Comparison of ENCODE assay signal across 26 mouse cellular contexts in the genomic region with DNA sequence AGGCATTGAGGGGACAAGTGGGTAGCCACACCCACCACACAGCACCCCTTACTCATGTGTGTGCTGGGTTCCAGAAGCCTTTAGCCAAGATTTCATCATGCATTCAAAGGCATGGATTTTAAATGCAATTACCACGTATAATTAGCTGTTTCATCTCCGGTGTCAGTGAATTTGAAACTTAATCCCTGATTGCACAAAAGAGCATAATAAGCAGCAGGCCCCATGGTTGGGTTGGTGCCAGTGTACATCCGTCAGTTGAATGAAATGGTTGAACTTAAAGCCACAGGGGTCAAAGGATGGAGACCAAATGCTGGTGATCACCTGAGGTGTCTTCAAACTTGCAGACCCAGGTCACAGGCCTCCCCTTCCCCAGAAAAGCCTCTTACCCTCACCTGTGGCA. TPM values are rescaled to one million over a fixed set of nuclear protein-coding genes. Genes with fewer than 3 reads are reported as not detected.
DNase-seq lines count a peak whose midpoint lies in the region; ATAC-seq and TF ChIP-seq lines count a peak whose summit lies in the region.
"Had no signal": no experiment of that assay in that cellular context is flagged by ENCODE, and none has a peak within 500 bp of the region (broad histone marks: within the 10 kb centered on the region; RNA-seq: fewer than 3 reads in every experiment).

No protein-coding gene starts in this region.

- H3K4me1 ChIP-seq in liver, postnatal 0 days (ENCODE audit: insufficient read depth), result peaks cover 11% of the 10 kb centered on the region
- H3K4me1 ChIP-seq: embryonic facial prominence, embryonic 12.5 days; embryonic facial prominence, embryonic 15.5 days had no signal

- TF ChIP-seq POLR2A in brain, embryonic 14.5 days (IDR thresholded peaks at IDR 0.05; ENCODE audit: borderline replicate concordance, extremely low read depth, insufficient read depth, insufficient read length, poor library complexity, severe bottlenecking), result no peak

- TF ChIP-seq CTCF in brain, embryonic 14.5 days (IDR thresholded peaks at IDR 0.05; ENCODE audit: borderline replicate concordance, extremely low read depth, insufficient read depth, insufficient read length), result no peak
- TF ChIP-seq CTCF in liver, postnatal 0 days (IDR thresholded peaks at IDR 0.05; ENCODE audit: low read depth), result no peak

- no peak overlapping the region for H3K27ac ChIP-seq in liver, postnatal 0 days (ENCODE audit: low read depth)
- H3K27ac ChIP-seq: embryonic facial prominence, embryonic 12.5 days; embryonic facial prominence, embryonic 15.5 days; forebrain, embryonic 10.5 days; forebrain, embryonic 12.5 days had no signal

- no peak overlapping the region for H3K9ac ChIP-seq in liver, postnatal 0 days (replicated peaks)
- H3K9ac ChIP-seq: embryonic facial prominence, embryonic 15.5 days; forebrain, embryonic 12.5 days had no signal

- no peak for ATAC-seq in liver, postnatal 0 days
- ATAC-seq: CD4-positive, CD25-positive, alpha-beta regulatory T cell, adult 4 months; forebrain, embryonic 14.5 days; forebrain, embryonic 16.5 days; Patski had no signal

- H3K4me2 ChIP-seq in liver, postnatal 0 days (ENCODE audit: low read depth, low read length), result no peak overlapping the region
- H3K4me2 ChIP-seq: embryonic facial prominence, embryonic 12.5 days; embryonic facial prominence, embryonic 15.5 days; forebrain, embryonic 12.5 days had no signal

- no peak overlapping the region for H3K4me3 ChIP-seq in liver, postnatal 0 days (ENCODE audit: low read depth, low read length)
- H3K4me3 ChIP-seq: embryonic facial prominence, embryonic 12.5 days; embryonic facial prominence, embryonic 15.5 days; erythroblast, embryonic 14.5 days; forebrain, embryonic 10.5 days; forebrain, embryonic 12.5 days had no signal

- DNase-seq in 416B (ENCODE audit: low read depth) (peak; percentile 74), MN1 (ENCODE audit: low spot score) (peak; percentile 84)
- DNase-seq in brain, embryonic 14.5 days (ENCODE audit: low read depth), result peak; percentile 31
- DNase-seq in kidney, adult 9 months, result no peak
- no peak for DNase-seq in liver, postnatal 0 days
- DNase-seq: adrenal gland, adult 2 months; adrenal gland, postnatal 10 days; adrenal gland, postnatal 25 days; B cell, adult 2 months; cerebellum, adult 18-20 months; cerebellum, adult 8-10 months; cerebellum, adult 9-11 months; cerebellum, postnatal 14 days; cerebellum, postnatal 36 days; embryo, embryonic 11 days had no signal

- no peaks in the 10 kb centered on the region for H3K36me3 ChIP-seq in liver, postnatal 0 days (replicated peaks; ENCODE audit: insufficient read depth, low read length)
- H3K36me3 ChIP-seq: embryonic facial prominence, embryonic 12.5 days; embryonic facial prominence, embryonic 15.5 days; forebrain, embryonic 10.5 days; forebrain, embryonic 12.5 days; G1E had no signal

- H3K9me3 ChIP-seq in liver, postnatal 0 days (ENCODE audit: low read length), result peaks cover 3% of the 10 kb centered on the region; the same call in 1 of the 2 replicates
- H3K9me3 ChIP-seq: embryonic facial prominence, embryonic 12.5 days; embryonic facial prominence, embryonic 15.5 days; forebrain, embryonic 10.5 days; forebrain, embryonic 12.5 days; G1E had no signal

- no peak for TF ChIP-seq EP300 in liver, postnatal 0 days (IDR thresholded peaks at IDR 0.05; ENCODE audit: low read depth)

- no peaks in the 10 kb centered on the region for H3K27me3 ChIP-seq in liver, postnatal 0 days (ENCODE audit: insufficient read depth, low read length)
- H3K27me3 ChIP-seq: CH12.LX; embryonic facial prominence, embryonic 12.5 days; embryonic facial prominence, embryonic 15.5 days; Patski had no signal

- 78% methylated on average over 3 of the region's 3 CpGs for WGBS in liver, postnatal 0 days (ENCODE audit: insufficient replicate concordance)

RNA-seq across cellular contexts. Expression of a gene that starts 36.0 kb away (rescaled TPM):
- polyA plus RNA-seq in brain, embryonic 14.5 days (2012; rRNA removed), result 5.9 and 6.4 TPM in 2 replicates
- polyA plus RNA-seq in liver, postnatal 0 days (2015; fragmentation: Nextera tagmentation; extraction: Ambion mirVana), result 0.82 and 1.1 TPM in 2 replicates

Comparison
In these comparisons a context has a peak if more than half of its experiments do, and no peak if none do; other contexts are left out.
1. DNase-seq: peak in 416B (single experiment), MN1 (single experiment) and brain, embryonic 14.5 days (single experiment); none in kidney, adult 9 months (single experiment) and liver, postnatal 0 days (single experiment).